Mouse (Mus musculus): ENCODE measurements around the gene Cklf.

GRCm38 (mm10) chr8:104247908-104248275 is 2.8 kb upstream of the Cklf start:
- TF ChIP-seq POLR2A (IDR thresholded peaks at IDR 0.05; ENCODE audit: borderline replicate concordance, insufficient read depth, low read length) (no peak), CTCF (IDR thresholded peaks at IDR 0.05; ENCODE audit: borderline replicate concordance, insufficient read depth, low read depth, low read length) (no peak)

All from cerebellum, adult 2 months (tissue).